Mouse (Mus musculus): ENCODE data around the gene Itih3. TPM values are rescaled to one million over a fixed set of nuclear protein-coding genes. Genes with fewer than 3 reads are reported as not detected.

The Itih3 gene
- polyA plus RNA-seq, 1 experiment from 2014 or later: 15.7 TPM

DNA sequence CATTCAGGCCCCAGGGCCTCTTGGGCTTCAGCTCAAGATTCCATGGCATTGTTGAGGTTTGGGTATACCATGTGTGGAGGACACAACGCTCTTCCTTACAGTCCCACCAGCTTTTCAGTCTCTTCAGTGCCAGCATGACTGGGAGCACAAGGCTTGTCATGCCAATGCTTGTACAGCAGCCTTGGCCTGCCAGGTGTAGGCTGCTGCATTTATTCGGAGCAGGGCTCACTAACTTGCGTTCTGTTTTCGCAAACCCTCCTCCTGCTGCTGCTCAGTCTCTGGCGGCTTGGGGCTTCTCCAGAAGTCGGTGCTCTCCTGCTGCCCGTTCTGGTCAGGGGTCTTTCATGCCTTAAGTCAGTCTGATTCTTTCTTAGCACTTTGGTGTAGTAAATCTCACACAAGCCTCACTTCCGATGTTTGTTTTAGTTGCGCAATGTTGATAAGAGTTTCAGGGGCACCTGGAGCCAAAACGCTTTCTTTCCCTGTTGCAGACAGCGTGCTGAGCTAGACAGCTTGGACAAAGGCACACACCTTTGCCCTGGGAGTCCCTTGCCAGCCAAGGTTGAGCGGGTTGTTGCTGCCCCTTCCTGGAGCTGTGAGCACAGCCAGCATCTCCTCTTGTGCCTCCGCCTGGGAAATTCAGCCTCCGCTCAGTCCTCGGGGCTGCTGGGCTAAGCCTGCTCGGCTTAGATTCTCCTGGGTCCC, 62.0 kb downstream of the Itih3 start:
- Histone ChIP-seq H3K4me1 (ENCODE audit: control insufficient read depth, insufficient read depth, low read length) (peaks cover 15% of the 10 kb centered on the region; the same call in 1 of the 2 replicates), H3K9ac (ENCODE audit: low read length) (peak overlapping the region; percentile 2; the same call in 1 of the 2 replicates), H3K27me3 (ENCODE audit: control insufficient read depth, insufficient read depth, low read length) (no peaks in the 10 kb centered on the region), H3K36me3 (ENCODE audit: control insufficient read depth, insufficient read depth, low read length) (no peaks in the 10 kb centered on the region), H3K9me3 (replicated peaks; ENCODE audit: control insufficient read depth, low read length) (no peaks in the 10 kb centered on the region), H3K27ac (ENCODE audit: low read length) (peak overlapping the region; percentile 50; the same call in 1 of the 2 replicates), H3K4me3 (replicated peaks; ENCODE audit: low read length) (no peak overlapping the region), H3K4me2 (ENCODE audit: low read depth, low read length) (peak overlapping the region; percentile 9)
- 34% methylated on average over 16 of the region's 16 CpGs for WGBS
- ATAC-seq (ENCODE audit: insufficient read depth, low FRiP score): peak; percentile 77

Other genes with a start within 250 kb of the Itih3 start
- 9.6 and 10.2 TPM in 2 replicates for gene Sfmbt1, start 208.9 kb downstream of the Itih3 start, polyA plus RNA-seq (2015; fragmentation: Nextera tagmentation; extraction: Ambion mirVana)
- 22.6 and 26.4 TPM in 2 replicates for gene Tmem110, start 98.2 kb downstream of the Itih3 start, polyA plus RNA-seq (2015; fragmentation: Nextera tagmentation; extraction: Ambion mirVana)
- gene Mustn1, start 44.6 kb downstream of the Itih3 start, polyA plus RNA-seq (2015; fragmentation: Nextera tagmentation; extraction: Ambion mirVana): 10.1 and 11.4 TPM in 2 replicates
- gene Itih4, start 37.3 kb downstream of the Itih3 start, polyA plus RNA-seq (2015; fragmentation: Nextera tagmentation; extraction: Ambion mirVana): 5.6 and 7.7 TPM in 2 replicates
- gene Itih1, start 19.5 kb upstream of the Itih3 start, polyA plus RNA-seq (2015; fragmentation: Nextera tagmentation; extraction: Ambion mirVana): 2.4 and 2.8 TPM in 2 replicates
- 10.3 and 10.5 TPM in 2 replicates for gene Nek4, start 27.6 kb upstream of the Itih3 start, polyA plus RNA-seq (2015; fragmentation: Nextera tagmentation; extraction: Ambion mirVana)
- gene Glt8d1, start 77.6 kb upstream of the Itih3 start, polyA plus RNA-seq (2015; fragmentation: Nextera tagmentation; extraction: Ambion mirVana): 54.1 and 57.9 TPM in 2 replicates
- gene Spcs1, start 77.9 kb upstream of the Itih3 start, polyA plus RNA-seq (2015; fragmentation: Nextera tagmentation; extraction: Ambion mirVana): 427 and 483 TPM in 2 replicates
- gene Pbrm1, start 95.4 kb upstream of the Itih3 start, polyA plus RNA-seq (2015; fragmentation: Nextera tagmentation; extraction: Ambion mirVana): 93.2 and 99.2 TPM in 2 replicates
- 99.4 and 100.0 TPM in 2 replicates for gene Gnl3, start 95.4 kb upstream of the Itih3 start, polyA plus RNA-seq (2015; fragmentation: Nextera tagmentation; extraction: Ambion mirVana)
- 60.3 and 66.4 TPM in 2 replicates for gene Smim4, start 205.2 kb upstream of the Itih3 start, polyA plus RNA-seq (2015; fragmentation: Nextera tagmentation; extraction: Ambion mirVana)
- gene Nt5dc2, start 207.3 kb upstream of the Itih3 start, polyA plus RNA-seq (2015; fragmentation: Nextera tagmentation; extraction: Ambion mirVana): 232 and 233 TPM in 2 replicates
- gene Stab1, start 244.9 kb upstream of the Itih3 start, polyA plus RNA-seq (2015; fragmentation: Nextera tagmentation; extraction: Ambion mirVana): 37.7 and 41.9 TPM in 2 replicates

All from stomach, embryonic 16.5 days (tissue).